Mouse (Mus musculus) urinary bladder, adult 2 months (tissue): ENCODE measurements around the gene Tbc1d12. TPM values are rescaled to one million over a fixed set of nuclear protein-coding genes. Genes with fewer than 3 reads are reported as not detected.
"Not testable (repeated sequence)": the region's sequence is repeated elsewhere in the genome, so short reads cannot be mapped to it uniquely, and the experiment has no call there.

ENCODE experiments used
- DNase-seq: peaks from one replicate; pipeline ENCODE4 v3.0.0; 2022; ENCODE audit warnings: low spot score
- polyA plus RNA-seq: library from polyadenylated mRNA; depleted of rRNA; stranded (reverse); fragments of >200 nt; gene quantifications from 2 replicates; pipeline ENCODE4 v1.2.3, GENCODE M21; 2012; rRNA removed

The Tbc1d12 gene
- 5.7 TPM in 2 replicates for polyA plus RNA-seq

DNA sequence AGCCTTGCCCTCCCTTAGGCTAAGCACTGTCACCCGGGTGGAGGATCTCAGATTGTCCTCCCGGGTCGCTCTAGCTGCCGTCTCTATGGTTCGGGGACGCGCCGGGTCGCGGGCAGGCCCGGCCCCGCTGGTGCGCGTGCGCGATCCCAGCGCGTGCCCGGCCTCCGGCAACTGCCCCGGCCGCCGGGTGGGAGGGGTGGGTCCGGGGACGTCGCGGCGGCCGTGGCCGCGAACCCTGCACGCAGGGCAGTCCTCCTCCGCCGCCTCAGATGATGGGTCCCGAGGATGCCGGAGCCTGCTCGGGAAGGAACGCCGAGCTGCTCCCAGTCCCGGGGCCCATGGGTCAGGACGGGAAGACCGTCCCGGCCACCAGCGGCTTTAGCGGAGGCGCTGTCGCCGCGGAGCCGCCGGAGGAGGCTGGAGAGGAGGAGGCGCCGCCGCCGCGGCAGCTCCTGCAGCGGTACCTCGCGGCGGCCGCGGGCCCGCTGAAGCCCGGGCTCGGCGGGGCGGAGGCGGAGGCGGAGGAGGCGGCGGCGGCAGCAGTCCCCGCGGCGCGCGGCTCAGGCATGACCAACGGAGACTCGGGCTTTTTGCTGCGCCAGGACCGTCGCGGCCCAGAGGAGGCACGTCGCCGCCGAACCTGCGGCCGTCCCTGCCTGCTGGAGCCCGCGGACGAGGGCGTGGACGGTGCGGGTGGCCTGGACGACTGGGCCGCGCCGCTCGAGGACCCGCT, at the start of gene Tbc1d12:
TSS of gene Tbc1d12 (plus strand) at position 142 of the 733 bp plus-strand sequence.
- DNase-seq: peak; percentile 86

- no peak for DNase-seq
Observed at GRCm38 (mm10) chr19:38787756-38788155, 48.6 kb upstream of the Tbc1d12 start.

DNA sequence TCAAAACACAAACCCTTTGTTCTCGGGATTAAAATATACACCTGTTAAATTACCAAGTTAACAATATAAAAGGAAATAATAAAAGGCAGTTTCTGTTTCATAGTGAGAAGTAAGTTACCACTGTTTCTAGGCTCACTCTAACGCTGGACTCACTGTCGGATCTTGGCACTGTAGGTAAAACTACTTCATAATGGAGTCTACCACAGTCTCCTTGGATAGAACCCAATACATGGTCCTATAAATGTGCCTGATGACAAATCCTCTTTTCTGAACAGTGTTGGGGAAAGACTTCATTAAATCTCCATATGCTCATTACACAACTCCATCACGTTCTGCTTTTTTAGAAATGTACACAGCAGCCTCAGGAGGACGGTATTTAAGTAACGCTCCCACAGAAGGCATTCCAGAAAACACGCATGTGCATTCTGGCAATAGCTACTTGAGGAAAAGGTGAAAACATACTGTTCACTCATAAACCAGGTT, 42.8 kb upstream of the Tbc1d12 start:
- no peak for DNase-seq

GRCm38 (mm10) chr19:38796546-38796945, 39.8 kb upstream of the Tbc1d12 start:
- no peak for DNase-seq

DNA sequence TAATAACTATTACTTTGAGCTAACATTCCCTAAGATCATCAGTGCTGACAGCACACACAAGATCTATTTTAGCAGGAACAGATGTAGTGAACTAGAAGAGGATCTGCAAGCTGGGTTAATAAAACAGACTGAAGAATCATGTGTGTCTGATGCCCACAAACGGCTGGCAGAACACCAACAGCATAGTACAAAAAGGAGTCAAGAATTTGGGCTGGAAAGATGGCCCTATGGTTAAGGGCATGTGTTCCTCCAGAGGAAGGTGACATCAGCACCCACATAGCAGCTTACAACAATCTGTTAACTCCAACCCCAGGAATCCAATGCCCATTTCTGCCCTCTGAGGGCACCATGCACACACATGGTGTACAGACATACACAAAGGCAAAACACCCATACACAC, 38.1 kb upstream of the Tbc1d12 start:
- no peak for DNase-seq

DNA sequence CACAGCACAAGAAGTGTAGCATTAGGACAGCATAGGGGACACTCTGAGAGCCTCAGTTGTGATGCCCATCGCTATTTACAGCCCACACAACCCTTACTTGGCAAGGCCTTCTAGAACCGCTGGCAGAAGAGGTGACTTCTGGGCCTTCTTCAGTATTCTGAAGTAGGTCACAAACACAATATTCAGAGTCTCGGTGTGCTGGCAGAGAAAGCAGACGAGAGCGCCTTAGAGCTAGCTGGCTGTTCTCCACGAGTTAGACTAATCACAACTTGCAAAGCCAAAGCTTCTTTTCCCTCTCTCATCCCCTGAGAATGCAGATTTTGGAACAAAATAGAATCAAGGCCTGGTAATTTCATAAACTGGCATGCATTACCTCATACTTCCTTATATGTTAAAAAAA, 37.6 kb upstream of the Tbc1d12 start:
- no peak for DNase-seq

DNA sequence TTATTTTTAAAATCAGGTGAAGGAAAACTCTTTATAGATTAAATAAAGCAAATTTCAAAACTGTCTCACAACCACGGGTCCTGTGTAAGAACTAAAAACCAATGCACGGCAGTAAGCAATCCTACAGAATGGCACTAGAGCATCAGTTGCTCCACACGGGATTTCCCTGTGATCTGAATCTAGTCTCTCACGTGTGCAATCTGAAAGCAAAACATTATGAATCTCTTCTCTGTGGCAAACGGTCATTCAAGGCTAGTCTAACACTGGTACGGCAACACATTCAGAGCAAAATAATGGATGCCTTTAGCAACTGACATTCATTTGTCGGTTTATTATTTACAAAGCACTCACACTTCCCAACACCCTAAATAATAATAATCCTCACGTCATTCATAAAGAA, 18.2 kb upstream of the Tbc1d12 start:
- no peak for DNase-seq

DNA sequence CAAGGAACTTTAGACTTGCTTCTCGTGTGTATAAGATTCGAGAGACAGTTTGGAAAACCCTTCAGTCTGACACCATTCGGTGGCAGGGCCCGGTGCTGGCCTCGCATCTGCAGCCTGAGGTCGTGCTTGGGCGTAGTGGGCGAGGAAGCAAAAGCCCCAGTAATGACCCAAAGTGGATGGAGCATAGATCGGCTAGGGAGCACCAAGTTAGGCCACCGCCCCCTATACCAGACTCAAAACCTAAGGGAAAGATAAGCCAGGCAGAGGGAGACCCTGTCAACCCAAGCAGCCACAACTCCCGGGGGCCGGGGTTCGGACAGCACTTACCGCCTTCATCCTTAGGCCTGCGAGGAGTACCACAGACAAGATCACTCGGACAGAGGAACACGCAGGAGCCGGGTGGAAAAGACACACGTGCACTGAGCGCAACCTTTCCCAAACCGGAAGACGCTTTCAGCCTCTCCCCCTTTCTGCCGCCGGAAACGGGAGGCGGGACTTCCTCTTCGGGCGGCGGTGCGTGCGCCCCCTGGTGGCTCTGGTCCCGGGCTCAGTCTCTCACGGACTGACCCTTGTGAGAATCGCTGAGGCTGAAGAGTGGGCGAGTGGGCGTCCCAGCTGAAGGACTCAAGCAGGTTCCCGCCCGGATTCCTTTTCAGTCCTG, 17.5 kb upstream of the Tbc1d12 start, which contains the start of gene Noc3l:
TSS of gene Noc3l (minus strand) at position 472 of the 661 bp plus-strand sequence.
- peak; percentile 94 for DNase-seq

- no peak for DNase-seq
Observed at GRCm38 (mm10) chr19:38819427-38819802, 17.0 kb upstream of the Tbc1d12 start.

- no peak for DNase-seq
Observed at GRCm38 (mm10) chr19:38820186-38820804, 16.1 kb upstream of the Tbc1d12 start.

DNA sequence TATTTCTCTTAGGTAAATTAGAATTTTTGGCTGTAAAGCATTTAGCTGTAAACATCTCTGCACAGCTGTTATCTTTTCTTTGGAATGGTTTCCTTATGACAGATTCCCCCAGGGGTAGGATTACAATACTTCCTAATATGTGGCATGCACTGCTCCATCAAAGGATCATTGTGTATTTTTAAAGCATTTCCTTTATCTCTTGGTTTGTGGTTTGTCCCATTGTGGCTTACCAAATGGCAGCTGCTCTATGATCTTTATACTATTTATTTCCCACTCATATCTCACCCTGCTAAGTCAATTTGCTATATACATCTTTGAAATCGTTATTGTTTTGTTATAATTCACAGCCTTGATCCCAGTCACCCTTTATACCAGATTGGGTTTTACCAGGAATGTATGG, 3.2 kb upstream of the Tbc1d12 start:
- DNase-seq: no peak

DNA sequence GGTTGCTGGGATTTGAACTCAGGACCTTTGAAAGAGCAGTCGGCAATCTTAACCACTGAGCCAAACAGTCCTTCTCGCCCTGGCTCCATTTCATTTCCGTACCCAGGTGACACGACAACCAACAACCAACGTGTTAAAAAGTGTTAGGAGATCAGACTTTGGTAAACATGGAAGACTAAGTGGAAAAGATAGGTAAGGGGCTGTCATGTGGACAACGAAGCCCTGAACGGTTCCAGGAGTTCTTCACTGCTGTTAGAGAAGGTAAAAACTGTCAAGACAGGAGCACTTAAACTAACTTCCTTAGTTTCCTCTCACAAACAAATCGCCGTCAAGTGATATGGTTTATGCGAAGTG, 318 bp upstream of the Tbc1d12 start:
- no peak for DNase-seq

DNA sequence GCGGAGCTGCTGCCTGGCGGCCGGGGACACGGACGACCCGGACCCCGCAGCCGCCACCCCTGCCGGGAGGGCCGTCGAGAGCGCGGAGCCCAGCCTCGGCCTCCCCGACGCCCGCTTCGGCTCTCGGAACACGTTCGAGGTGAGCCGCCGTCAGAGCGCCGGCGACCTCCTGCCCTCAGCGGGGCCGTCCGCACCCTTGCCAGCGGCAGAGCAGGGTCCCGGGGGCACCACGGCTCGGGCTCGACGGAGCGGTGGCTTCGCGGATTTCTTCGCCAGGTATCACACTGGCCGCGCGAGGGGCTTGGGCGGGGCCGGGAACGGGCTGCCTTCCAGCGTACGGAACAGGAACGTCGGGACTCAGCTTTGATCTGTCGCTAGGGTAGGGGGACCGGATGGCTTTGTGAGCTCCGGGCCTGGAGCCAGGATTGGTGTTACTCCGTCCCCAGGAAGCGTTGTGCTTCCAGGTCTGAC, 827 bp downstream of the Tbc1d12 start:
- peak; percentile 41 for DNase-seq

DNA sequence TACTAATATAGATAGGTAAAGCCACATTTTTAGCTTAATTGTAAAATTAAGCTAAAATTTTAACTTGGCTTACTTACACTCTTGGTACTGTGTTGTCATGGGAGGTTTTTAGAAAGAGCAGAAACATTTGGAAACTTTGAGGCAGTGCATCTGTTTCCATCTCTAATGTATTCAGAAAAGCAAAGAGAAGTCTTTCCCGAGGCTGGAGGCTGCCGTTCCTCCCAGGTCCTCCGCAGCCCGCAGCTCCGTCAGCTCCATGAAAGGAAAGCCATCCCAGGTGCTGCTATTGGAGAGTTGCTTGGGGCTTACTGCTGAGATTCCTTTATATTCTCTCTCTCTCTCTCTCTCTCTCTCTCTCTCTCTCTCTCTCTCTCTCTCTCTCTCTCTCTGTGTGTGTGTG, 8.4 kb downstream of the Tbc1d12 start:
- DNase-seq: no peak

GRCm38 (mm10) chr19:38846373-38846772, 10.0 kb downstream of the Tbc1d12 start:
- DNase-seq: no peak

GRCm38 (mm10) chr19:38858224-38858623, 21.8 kb downstream of the Tbc1d12 start:
- DNase-seq: no peak

GRCm38 (mm10) chr19:38862523-38862922, 26.1 kb downstream of the Tbc1d12 start:
- no peak for DNase-seq

- DNase-seq: not testable (repeated sequence)
Observed at GRCm38 (mm10) chr19:38874825-38875224, 38.4 kb downstream of the Tbc1d12 start.

DNA sequence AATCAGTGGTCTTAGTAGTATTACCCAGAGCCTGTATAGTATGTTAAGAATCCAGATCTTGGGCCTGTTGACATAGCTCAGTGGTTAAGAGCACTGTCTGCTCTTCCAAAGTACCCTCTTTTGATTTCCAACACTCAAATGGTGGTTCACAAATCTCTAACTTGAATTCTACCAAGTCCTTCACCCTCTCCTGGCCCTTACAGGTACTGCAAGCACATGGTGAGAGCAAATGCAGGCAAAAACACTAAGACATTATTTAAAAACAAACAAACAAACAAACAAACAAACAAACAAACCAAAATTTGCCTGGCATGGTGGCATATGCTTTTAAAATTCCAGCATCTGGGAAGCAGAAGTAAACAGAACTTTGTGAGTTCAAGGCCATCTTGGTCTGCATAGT, 43.9 kb downstream of the Tbc1d12 start:
- no peak for DNase-seq

DNA sequence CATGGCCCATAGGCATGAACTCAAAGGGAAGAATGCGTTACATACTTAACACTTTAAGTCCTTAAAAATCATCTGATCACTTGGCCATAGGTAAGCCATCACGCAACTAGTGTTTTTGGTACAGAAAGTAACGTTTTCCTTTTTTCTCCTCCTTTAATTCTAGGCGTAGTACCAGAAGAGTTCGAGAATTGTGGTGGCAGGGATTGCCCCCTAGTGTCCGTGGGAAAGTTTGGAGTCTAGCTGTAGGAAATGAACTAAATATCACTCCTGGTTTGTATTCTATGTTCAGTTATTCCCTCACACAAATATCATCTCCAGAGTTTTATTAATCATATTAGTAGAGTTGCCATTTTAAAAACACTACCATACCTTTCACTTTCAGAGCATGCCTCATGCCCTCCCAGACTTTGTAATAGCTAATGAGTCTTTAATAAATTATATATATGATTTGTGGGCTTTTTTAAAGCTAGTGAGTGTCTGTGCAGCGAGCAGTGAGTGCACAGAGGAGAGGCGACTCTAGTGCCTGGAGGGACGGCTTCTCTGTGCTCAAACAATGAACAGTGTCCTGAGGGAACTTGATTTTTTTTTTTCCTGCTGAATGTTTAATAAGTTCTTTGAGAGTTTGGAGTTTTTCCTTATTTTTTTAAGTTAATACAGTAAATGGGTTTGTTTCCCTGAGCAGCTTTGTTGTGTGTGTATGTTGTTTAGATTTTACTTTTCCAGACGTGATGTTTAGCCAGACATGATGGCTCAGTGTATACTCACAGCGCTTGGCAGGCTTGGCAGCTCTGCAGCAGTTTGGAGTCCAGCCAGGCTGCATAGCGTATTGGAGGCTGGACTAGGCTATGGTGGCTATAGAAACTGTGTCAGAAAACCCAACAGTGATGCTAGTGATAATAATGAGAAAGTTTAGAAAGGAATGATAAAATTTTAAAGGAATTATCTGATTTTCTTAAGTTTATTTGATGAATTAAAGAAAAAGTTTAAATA, 65.1 kb downstream of the Tbc1d12 start:
- DNase-seq: no peak

- DNase-seq: no peak
Observed at GRCm38 (mm10) chr19:38902501-38902900, 66.1 kb downstream of the Tbc1d12 start.
